Mouse (Mus musculus): ENCODE measurements around the gene Ap1g2.
A peak's percentile ranks its signal among the peaks of the same experiment; 100 is the strongest.

Ap1g2 gene

DNA sequence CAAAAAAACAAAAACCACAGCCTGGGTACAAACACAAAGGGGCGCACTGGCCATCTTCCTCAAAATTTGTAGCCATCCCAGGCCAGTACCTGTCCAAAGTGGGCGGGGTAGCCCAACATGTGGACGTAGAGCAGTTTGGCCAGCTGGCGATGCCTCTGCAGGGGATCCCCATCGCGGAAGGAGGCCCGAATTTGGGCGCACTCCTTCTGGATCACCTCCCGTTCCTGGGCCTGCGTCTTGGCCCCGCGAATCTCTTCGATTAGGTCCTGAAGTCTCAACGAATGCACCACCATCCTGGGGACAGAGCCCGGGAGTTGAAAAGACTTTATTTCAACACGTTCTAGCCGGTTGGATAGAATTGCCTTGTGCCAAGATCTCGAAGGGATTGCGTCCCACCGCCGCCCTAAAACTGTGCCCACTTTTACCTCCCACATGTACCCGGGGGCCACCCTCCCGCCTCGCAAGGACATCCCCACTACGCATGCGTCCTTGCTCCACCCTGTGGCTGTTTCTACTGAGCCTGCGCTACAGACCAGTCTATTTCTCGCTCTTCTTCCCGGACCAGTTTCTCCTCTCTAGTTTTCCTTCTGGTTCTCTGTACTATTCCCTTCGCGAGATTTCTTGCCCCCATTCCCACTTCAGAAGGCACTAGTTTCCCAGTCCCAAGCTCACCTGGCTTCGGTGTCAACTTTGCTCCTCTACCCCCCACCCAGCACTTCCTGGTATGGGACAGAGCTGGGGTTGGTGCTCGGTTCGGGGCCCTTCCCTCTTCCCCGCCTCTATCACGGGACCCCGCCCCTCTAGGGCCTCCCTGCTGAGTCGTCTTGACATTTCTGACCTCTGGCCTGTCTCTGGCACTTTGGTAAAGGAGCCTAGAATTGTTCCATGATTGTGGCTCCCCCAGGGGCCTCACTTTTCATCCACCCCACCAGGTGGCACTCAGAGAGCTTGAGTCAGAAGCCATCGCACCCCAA is at the start of gene Ap1g2:
Gene Ap1g2, minus strand, starts transcription at position 758 of the 974 bp plus-strand sequence.
- no peak; the same call in 1 of the 2 replicates for TF ChIP-seq GATA4 (IDR thresholded peaks at IDR 0.05; ENCODE audit: insufficient replicate concordance, low read length)

DNA sequence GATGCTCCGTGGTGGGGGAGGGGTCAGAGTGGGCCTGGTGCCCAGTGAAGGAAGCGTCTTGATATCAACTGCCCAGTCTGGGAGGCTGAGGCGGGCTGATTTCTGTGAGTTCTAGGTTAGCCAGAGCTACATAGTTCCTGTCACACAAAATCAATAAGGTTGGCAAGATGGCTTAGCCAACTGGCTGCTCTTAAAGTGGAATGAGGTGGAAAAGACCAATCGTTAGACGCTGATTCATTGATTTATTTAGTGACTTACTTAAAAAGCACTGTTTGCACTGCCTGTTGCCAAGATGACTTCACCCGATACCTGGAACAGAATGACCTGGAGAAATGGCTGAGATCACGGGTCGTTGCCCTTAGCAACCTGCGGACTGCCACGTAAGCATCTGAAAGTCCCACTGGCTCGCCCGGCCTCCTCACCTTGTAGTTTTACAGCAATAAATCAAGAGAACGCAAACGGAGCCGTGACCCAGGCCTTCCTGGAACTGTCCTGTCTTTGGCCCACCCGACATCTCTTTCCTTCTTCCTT is 46.6 kb upstream of the Ap1g2 start:
- no peak; the same call in 1 of the 2 replicates for TF ChIP-seq GATA4 (IDR thresholded peaks at IDR 0.05; ENCODE audit: insufficient replicate concordance, low read length)

DNA sequence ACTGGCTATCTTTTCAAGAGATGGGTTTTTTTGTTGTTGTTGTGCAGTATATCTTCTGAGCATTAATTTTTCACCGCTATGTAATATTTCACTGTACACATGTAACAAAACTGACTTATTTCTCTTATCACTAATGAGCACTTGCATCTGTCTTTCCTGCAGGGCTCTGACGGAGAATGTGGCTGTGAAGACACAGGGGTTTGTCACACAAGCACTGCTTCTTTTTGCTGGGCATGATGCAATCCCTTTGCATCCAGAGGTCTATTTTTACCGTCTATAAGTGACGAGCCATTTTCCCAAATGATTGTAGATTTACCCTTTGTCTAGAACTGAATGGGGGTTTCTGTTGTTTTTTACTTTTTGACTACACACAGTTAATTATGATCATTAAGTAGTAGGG is 45.8 kb upstream of the Ap1g2 start:
- TF ChIP-seq GATA4 (IDR thresholded peaks at IDR 0.05; ENCODE audit: insufficient replicate concordance, low read length), result no peak

DNA sequence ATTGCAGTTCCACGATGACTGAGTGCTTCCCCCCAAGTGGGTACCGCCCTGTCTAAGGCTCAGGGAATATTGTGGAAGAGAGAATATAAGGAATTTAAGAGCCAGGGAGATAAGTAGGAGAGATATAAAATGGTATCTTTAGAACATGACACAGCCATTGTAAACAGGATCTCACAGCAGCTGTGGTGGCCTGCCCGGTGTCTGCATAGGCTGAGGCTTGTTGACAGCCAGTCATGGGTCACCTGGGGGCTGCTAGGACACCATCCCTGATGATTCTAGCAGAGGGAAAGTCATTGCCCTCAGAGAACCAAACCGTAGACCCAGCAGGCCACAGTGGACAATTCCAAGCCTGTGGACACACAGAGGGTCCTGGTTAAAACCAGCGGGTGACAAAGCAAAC is 44.6 kb upstream of the Ap1g2 start:
- no peak for TF ChIP-seq GATA4 (IDR thresholded peaks at IDR 0.05; ENCODE audit: insufficient replicate concordance, low read length)

DNA sequence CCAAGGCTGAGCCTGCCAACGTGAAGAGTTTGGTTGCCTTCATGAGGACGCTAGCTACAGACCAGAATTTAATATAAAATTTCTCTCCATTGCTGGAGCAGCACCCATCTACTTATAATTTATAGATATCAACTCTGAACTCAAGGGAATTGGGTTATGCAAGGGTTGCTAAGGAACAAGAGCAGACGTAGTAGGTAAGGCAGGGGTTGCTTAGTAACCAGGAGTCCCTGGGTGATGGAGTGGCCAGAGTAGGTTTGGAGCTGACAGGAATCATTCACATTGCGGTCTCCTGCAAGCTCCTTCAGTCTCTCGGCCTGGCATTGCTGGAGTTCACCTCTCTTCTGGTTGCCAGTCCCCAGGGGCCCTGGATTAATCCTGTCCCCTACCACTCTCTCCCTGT is 42.6 kb upstream of the Ap1g2 start:
- no peak for TF ChIP-seq GATA4 (IDR thresholded peaks at IDR 0.05; ENCODE audit: insufficient replicate concordance, low read length)

DNA sequence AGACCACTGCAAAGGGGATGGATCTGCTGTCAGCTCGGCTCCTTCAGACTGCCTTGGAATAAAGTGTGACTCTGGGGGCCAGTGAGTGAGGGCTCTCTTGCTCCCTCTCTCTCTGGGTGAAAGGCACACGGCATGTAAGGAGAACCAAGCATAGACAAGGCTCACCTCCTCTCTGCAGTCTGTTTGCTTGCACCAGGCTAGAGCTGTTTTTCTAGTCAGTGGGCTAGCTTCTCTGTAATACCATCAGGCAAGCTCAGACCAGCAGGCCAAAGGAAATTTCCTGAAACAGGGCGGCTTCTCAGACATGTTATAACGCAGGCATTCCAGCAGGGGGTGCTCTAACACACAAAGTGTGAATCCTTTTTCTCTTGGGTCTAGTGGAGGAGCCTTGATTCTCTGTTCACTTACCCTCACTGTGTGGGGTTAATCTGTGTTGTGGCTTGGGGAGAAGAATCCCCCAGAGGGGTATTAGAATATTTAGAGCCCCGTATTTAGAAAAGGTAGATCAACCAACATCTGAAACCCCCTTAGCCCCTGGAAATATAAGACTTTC is 42.0 kb upstream of the Ap1g2 start:
- no peak for TF ChIP-seq GATA4 (IDR thresholded peaks at IDR 0.05; ENCODE audit: insufficient replicate concordance, low read length)

DNA sequence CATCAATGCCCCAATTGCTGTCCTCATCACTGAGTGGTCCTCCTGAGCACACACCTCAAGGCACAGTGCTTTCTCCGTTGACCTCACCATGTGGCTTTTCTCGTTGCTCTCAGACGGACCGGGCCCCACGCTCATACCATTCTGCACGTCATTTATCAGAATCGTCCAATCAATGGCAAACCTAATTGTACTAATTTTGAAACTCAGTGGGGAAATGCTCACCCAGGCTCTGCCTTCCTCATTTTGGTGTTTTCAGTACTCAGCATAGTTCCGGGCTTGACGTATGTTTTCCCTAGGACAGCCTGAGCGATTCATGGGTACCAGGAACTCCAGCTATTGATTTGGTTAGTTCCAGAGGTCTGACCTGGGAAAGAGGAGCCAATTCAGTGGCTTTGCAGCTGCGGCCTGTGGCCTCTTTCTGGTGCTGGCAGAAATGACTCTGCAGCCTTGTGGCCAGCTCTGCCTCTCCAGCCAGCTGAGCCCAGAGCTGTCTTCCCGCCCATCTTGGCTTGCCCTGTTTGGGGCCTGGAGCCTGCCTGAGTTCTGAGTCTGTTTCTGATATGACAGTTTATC is 40.5 kb upstream of the Ap1g2 start:
- TF ChIP-seq GATA4 (IDR thresholded peaks at IDR 0.05; ENCODE audit: insufficient replicate concordance, low read length), result no peak

DNA sequence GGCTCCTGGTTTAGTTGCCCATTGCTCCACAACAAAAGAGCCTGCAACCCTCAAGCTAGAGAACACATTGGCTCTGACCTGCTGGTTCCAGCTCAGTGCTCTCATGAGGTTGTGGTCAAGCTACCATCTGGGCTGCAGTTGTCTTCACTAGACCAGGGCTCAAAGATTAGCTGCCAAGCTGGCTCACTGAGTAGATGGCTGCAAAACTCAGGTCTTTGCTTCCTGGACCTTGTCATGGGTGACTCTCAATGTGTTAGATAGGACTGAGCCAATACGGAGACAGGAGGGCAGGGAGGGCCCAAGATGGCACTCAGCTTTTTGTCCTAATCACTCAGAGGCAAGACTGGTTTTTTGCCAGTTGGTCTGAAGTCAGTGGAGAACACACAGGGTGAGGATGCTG is 39.9 kb upstream of the Ap1g2 start:
- no peak for TF ChIP-seq GATA4 (IDR thresholded peaks at IDR 0.05; ENCODE audit: insufficient replicate concordance, low read length)

DNA sequence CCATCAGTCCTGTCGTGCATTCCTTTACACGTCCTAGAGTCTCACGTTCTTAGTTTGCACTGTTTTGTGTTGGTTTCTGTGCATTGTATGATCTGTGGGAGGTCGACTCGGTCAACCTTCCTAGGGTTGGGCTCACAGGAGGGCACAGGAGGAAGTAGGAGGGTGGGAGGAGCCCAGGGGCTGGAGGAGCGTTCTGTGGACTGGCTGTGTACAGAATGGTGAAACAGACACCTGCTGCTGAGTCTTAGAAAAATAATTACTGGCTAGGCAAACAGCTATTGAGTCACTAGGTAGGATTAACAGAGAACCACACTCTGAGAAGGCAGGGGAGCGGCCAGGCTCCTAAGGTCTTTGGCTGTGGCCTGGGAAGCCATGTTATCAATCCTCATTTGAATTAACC is 32.9 kb upstream of the Ap1g2 start:
- TF ChIP-seq GATA4 (IDR thresholded peaks at IDR 0.05; ENCODE audit: insufficient replicate concordance, low read length), result no peak

DNA sequence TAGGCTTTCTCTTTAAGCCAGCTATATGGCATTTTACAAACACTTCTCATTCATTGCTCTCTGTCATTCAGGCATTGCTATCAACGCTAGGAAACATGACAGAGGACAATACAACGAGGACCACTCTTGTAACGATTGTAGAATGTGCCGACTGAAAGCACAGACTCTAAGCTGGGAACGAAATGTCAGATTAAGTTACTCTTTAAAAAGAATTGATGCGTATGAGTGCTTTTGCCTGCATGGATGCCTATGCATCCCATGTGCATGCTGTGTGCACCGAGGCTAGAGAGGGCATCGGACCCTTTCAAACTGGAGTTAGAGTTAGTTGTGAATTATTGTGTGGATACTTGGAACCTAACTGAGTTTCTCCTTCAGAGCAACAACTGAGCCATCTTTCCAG is 29.3 kb upstream of the Ap1g2 start:
- TF ChIP-seq GATA4 (IDR thresholded peaks at IDR 0.05; ENCODE audit: insufficient replicate concordance, low read length), result no peak

DNA sequence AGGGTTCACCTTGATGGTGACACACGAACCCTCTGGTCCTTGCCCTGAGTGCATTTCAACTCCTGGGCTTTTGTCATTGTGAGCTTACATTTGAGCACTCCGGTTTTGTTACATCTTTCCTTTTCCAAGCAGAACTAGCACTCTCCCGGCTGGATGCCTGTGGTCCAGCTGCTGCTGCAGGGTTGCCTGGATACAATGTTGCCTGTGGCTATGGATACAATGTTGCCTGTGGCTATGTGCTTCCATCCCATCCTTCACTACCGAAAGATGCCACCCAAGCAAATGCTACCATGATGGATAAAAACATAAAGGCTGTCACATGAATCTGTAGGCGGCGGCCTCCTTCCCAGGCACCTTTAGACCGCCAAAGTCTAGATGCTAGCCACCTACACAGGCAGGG is 20.1 kb upstream of the Ap1g2 start:
- no peak for TF ChIP-seq GATA4 (IDR thresholded peaks at IDR 0.05; ENCODE audit: insufficient replicate concordance, low read length)

DNA sequence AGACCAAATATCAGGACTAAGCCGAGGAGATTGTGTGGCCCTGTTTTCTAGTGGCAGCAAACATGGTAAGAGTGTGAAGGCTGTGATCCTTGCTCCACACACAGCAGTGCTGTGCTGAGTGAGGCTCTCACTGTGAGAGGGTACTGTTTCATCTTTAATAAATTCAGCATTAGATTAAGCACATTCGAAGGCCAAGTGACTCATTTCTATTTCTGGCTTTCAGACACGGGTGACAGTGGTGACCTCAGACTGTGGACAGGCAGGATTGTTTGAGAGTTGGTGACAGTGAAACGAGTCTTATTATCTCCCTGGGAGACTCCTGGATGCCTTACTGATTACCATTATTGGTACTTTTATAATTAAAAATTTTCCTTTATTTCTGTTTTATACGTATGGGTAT is 19.3 kb upstream of the Ap1g2 start:
- TF ChIP-seq GATA4 (IDR thresholded peaks at IDR 0.05; ENCODE audit: insufficient replicate concordance, low read length), result no peak

DNA sequence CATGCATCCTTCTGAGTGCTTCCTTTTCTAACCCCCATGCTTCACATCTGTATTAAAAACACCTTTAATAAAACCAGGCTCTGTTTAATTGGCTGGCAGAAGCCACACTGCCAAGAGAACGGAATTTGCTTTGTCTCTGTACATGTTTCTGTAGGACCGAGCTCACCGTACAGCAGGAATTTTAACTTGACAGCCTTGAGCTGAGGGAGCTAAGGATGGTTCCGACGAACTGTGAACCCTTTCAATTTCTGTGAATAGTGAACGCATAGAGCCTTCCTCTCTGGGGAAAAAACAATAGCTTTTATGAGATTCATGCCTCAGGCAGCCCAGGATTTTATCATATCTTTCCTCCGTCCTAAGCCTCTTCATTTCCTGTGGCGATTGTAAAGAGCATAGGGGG is 16.0 kb upstream of the Ap1g2 start:
- TF ChIP-seq GATA4 (IDR thresholded peaks at IDR 0.05; ENCODE audit: insufficient replicate concordance, low read length), result peak; percentile 49; the same call in 1 of the 2 replicates

DNA sequence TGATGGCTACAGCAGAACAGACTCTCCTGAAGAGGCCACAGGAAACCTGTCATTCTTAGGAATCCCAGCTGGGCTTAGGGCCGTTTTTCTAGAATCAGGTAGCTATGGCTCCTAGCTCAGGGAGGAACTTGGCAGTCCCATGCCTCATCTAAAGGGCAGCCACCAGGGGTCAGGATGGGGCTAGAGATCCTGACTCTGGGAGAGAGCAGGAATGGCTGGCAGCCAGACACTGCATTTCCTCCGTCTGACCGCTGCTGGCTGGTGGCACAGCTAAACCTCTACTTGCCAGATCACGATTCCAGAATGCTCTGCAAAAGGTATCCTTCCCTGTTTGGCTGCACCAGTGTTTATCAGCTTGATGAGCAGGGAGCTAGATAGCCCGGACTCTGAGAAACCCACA is 15.6 kb upstream of the Ap1g2 start:
- no peak for TF ChIP-seq GATA4 (IDR thresholded peaks at IDR 0.05; ENCODE audit: insufficient replicate concordance, low read length)

DNA sequence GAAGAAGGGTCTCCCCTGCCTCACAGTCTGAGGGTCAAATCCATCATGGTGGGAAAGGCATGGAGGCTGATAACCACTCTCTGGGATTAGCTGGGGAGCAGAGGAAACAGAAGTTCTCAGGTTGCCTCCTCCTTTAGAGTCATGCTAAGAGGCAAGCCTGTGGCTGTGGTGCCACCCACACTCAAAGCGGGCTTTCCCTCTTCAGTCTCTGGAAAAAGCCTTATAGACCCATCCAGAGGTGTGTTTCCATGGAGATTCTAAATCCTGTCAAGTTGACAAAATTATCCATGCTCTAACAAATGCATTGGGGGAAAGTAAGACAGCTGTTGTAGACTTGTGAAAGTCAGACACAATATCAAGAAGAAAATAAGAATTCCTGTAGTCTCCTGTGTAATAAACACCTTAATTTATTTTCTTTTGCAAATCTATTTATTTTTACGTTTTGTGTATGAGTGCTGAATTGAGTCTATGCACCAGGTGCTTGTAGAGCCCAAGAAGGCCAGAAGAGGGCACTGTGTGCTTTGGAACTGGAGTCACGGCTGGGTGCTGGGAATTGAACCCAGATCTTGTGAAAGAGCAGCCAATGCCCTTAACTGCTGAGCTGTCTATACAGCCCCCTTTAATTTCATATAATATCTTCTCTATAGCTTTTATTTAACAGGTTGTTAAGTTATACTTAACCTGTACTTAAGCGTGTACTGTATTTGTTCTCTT is 13.2 kb upstream of the Ap1g2 start:
- TF ChIP-seq GATA4 (IDR thresholded peaks at IDR 0.05; ENCODE audit: insufficient replicate concordance, low read length), result no peak
